Mouse (Mus musculus): Measurements from ENCODE around the gene Ifi47.

The Ifi47 gene

GRCm38 (mm10) chr11:49124169-49124568 lies 47.8 kb downstream of the Ifi47 start:
- in situ Hi-C loops (cut with MboI, MseI): no loop called here

GRCm38 (mm10) chr11:49141974-49142373 lies 65.6 kb downstream of the Ifi47 start, which contains the start of gene Olfr1395:
Gene Olfr1395, plus strand, starts transcription at chr11:49142274.
- in situ Hi-C loops (cut with MboI, MseI): loop anchor here (10.0 to 25.0 kb wide), 2 partner anchors 717 to 1080 kb away; no protein-coding TSS in a partner anchor
